Mouse (Mus musculus) kidney, embryonic 14.5 days (tissue): ENCODE results near the gene Gm17622. TPM values are rescaled to one million over a fixed set of nuclear protein-coding genes. Genes with fewer than 3 reads are reported as not detected.

Experiments
- ATAC-seq: fragments of 200-750 bp; cut with Nextera tagmentation; 2 replicates; pipeline ENCODE4 v1.8.0; 2017; ENCODE audit warnings: moderate number of reproducible peaks, mild to moderate bottlenecking, moderate TSS enrichment, moderate library complexity; ENCODE audit not compliant: low FRiP score, low TSS enrichment
- H3K27ac ChIP-seq: fragments of 300-500 bp; sonication (generic); 2 replicates; pipeline ENCODE4 v1.5.1; 2014; ENCODE audit warnings: low read depth, mild to moderate bottlenecking, low read length, moderate library complexity, mixed read lengths
- H3K27me3 ChIP-seq: fragments of 300-500 bp; sonication (generic); 2 replicates; pipeline ENCODE4 v1.6.1; 2014; ENCODE audit warnings: mild to moderate bottlenecking, low read length; ENCODE audit not compliant: control insufficient read depth, insufficient read depth
- H3K36me3 ChIP-seq: fragments of 300-500 bp; sonication (generic); 2 replicates; pipeline ENCODE4 v1.6.1; 2014; ENCODE audit warnings: low read length, mixed read lengths; ENCODE audit not compliant: control insufficient read depth, insufficient read depth
- H3K4me1 ChIP-seq: fragments of 300-500 bp; sonication (generic); 2 replicates; pipeline ENCODE4 v1.6.1; 2014; ENCODE audit warnings: low read length, mixed read lengths; ENCODE audit not compliant: control insufficient read depth, insufficient read depth
- H3K4me2 ChIP-seq: fragments of 300-500 bp; sonication (generic); replicated peaks from 2 replicates; pipeline ENCODE4 v1.6.1; 2014; ENCODE audit warnings: low read depth, mild to moderate bottlenecking, low read length
- H3K4me3 ChIP-seq: fragments of 300-500 bp; sonication (generic); 2 replicates; pipeline ENCODE4 v1.5.1; 2014; ENCODE audit warnings: mild to moderate bottlenecking, low read length
- H3K9ac ChIP-seq: fragments of 300-500 bp; sonication (generic); 2 replicates; pipeline ENCODE4 v1.6.1; 2014; ENCODE audit warnings: low read depth, mild to moderate bottlenecking, low read length, moderate library complexity
- H3K9me3 ChIP-seq: fragments of 300-500 bp; sonication (generic); 2 replicates; pipeline ENCODE4 v1.6.1; 2016; ENCODE audit warnings: low read length; ENCODE audit not compliant: control insufficient read depth
- WGBS: fragments of 180-500 bp; shearing (Covaris S2); extraction: QIAGEN DNeasy Blood & Tissue Kit; methylation state at CpG from one replicate; pipeline ENCODE4 v1.1.7; 2014; 5-methylcytosine and 5-hydroxymethylcytosine counted together
- polyA plus RNA-seq: library from polyadenylated mRNA; unstranded; fragments of >200 nt; fragmentation: Nextera tagmentation; extraction: Ambion mirVana; gene quantifications from 2 replicates; pipeline ENCODE4 v1.2.1, GENCODE M21; 2014

Gene Gm17622
- polyA plus RNA-seq, 1 experiment from 2014 or later, result not detected

DNA sequence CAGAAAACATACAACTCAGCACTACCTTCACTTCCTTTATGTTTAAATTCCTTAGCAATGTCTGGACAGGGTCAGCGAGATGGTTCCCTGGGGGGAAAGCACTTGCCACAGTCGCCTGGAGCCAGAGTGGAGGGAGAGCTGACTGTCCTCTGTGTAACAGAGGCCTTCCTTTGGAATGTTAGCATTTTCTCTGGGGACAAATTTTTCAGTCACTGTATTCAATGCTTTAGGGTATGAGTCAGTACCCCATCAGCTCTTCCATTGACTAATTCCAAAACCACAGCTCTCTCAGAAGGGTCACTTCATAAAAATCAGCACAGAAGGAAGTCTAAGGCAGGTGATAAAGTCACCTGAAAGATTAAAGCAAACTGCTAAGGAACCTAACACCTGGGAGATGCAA is 43.2 kb downstream of the Gm17622 start:
- Histone ChIP-seq H3K27me3 (no peaks in the 10 kb centered on the region), H3K9me3 (no peaks in the 10 kb centered on the region), H3K27ac (no peak overlapping the region), H3K4me1 (no peaks in the 10 kb centered on the region), H3K4me3 (no peak overlapping the region), H3K9ac (no peak overlapping the region), H3K36me3 (no peaks in the 10 kb centered on the region), H3K4me2 (no peak overlapping the region)
- ATAC-seq, result no peak
- WGBS, result 76% methylated on average over 2 of the region's 2 CpGs

DNA sequence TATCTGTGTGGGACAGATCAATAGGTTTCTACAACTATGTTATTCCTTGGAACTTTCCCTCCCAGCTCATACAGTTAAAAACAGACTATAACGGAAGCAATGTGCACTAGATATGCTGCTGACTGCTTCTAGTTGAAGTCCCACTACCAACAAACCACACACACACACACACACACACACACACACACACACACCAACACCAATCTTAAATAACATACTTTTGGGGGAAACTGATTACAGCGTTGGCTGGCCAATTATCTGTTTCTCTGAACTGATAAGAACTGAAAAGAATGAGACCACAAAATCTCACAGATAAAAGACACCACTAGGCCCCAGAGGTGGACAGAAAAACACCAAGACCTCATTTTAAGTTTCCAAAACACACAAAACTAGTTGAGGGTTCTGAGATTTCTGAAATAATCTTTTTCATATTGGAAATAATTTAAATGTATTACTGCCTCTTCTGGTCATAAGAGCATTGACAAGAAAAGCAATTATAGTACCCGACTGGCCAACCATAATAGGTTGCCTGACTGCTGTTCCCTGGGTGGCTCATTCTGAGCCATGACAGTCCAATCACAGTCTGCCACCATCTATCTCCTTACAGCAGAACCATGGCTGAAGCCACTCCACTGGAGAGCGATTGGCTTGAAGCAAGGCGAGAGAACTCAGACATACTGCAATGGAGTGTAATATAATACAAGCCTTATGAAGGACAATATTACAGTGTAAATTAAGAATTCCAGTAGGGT is 46.5 kb downstream of the Gm17622 start:
- no peak for ATAC-seq
- Histone ChIP-seq H3K27ac (no peak overlapping the region), H3K4me1 (peaks cover 3% of the 10 kb centered on the region; the same call in 1 of the 2 replicates), H3K4me3 (no peak overlapping the region), H3K9ac (no peak overlapping the region), H3K9me3 (no peaks in the 10 kb centered on the region), H3K4me2 (no peak overlapping the region), H3K27me3 (no peaks in the 10 kb centered on the region), H3K36me3 (no peaks in the 10 kb centered on the region)
- 88% methylated on average over 5 of the region's 5 CpGs for WGBS

DNA sequence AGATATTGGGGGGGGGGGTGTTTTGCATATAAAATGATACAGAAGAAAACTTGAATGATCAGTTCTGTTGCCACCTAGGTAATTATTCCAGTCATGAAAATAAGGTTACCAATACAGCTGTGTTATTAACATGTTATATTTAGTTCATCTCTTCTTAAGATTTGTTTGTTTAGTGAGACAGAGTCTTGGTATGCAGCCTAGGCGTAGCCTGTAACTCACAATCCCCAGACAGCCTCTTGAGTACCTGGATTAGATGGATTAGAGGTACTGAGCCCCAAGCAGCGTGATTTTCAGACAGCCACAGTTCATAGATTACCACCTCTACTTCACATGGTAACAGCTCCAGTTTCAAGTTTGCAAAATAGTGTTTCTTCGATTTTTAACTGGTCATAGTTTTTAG is 47.6 kb downstream of the Gm17622 start:
- no peak overlapping the region for H3K4me2 ChIP-seq
- 84% methylated on average over 3 of the region's 3 CpGs for WGBS
- H3K4me1 ChIP-seq, result peaks cover 3% of the 10 kb centered on the region; the same call in 1 of the 2 replicates
- H3K36me3 ChIP-seq, result no peaks in the 10 kb centered on the region
- ATAC-seq, result no peak
- H3K27me3 ChIP-seq, result no peaks in the 10 kb centered on the region
- no peak overlapping the region for H3K4me3 ChIP-seq
- no peak overlapping the region for H3K27ac ChIP-seq
- no peaks in the 10 kb centered on the region for H3K9me3 ChIP-seq
- H3K9ac ChIP-seq, result no peak overlapping the region

Other genes with a start within 250 kb of the Gm17622 start
- gene Poc5, start 102.4 kb upstream of the Gm17622 start, polyA plus RNA-seq, result 17.4 and 18.4 TPM in 2 replicates
- 0.28 TPM in 1 of 2 replicates, not detected in the other for gene Ankdd1b, start 19.5 kb upstream of the Gm17622 start, polyA plus RNA-seq
- gene Polk, start 51.8 kb downstream of the Gm17622 start, polyA plus RNA-seq, result 5.4 and 10.8 TPM in 2 replicates
- 8.4 and 13.4 TPM in 2 replicates for gene Col4a3bp, start 51.9 kb downstream of the Gm17622 start, polyA plus RNA-seq
- gene Hmgcr, start 180.2 kb downstream of the Gm17622 start, polyA plus RNA-seq, result 44.8 and 89.8 TPM in 2 replicates